Comparison of ENCODE assay signal across 8 mouse cellular contexts in the genomic region with DNA sequence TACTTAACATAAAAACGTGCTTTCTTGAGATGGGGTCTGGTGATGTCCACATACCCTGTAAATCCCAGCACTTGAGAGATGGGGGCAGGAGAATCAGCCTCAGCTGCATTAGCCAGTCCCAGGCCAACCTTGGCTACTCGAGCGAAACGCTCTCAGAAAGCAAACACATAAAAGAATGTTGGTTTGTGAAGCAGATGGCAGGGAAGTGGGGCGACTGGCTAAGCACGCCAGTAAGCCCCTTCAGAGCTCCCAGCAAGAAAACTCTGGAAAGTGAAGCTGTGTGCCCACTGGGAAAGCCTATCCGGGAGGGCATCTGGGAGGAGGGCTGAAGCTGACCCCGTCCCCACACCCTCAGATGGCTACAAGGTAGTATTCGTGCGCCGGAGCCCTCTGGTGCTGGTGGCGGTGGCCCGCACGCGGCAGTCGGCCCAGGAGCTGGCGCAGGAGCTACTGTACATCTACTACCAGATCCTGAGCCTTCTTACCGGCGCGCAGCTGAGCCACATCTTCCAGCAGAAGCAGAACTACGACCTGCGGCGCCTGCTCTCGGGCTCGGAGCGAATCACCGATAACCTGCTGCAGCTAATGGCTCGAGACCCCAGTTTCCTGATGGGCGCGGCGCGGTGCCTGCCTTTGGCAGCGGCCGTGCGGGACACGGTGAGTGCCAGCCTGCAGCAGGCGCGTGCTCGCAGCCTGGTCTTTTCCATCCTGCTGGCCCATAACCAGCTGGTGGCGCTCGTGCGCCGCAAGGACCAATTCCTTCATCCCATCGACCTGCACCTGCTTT. TPM values are rescaled to one million over a fixed set of nuclear protein-coding genes. Genes with fewer than 3 reads are reported as not detected.
DNase-seq lines count a peak whose midpoint lies in the region; ATAC-seq and TF ChIP-seq lines count a peak whose summit lies in the region.

No protein-coding gene starts in this region.

- H3K27me3 ChIP-seq in E14TG2a.4 (ENCODE audit: insufficient read depth, low read length): peaks cover 51% of the 10 kb centered on the region
- peaks cover 3% of the 10 kb centered on the region for H3K27me3 ChIP-seq in embryonic facial prominence, embryonic 11.5 days (ENCODE audit: control insufficient read depth, insufficient read depth, low read length)
- H3K27me3 ChIP-seq in hindbrain, embryonic 10.5 days (ENCODE audit: insufficient read depth, poor library complexity, severe bottlenecking): peaks cover 51% of the 10 kb centered on the region
- H3K27me3 ChIP-seq in lung, embryonic 15.5 days: peaks cover 12% of the 10 kb centered on the region; the same call in 1 of the 2 replicates

- no peak for ATAC-seq in embryonic facial prominence, embryonic 11.5 days (replicated peaks; ENCODE audit: insufficient number of reproducible peaks, low FRiP score, low TSS enrichment, low read depth)
- 0 out of 2 replicates have a peak, but pooled peaks have one; percentile 19 for ATAC-seq in lung, embryonic 15.5 days (ENCODE audit: borderline replicate concordance, extremely low read depth, low FRiP score, low TSS enrichment)
- no peak for ATAC-seq in monocyte, adult 5-6 weeks (replicated peaks; ENCODE audit: insufficient number of reproducible peaks, low FRiP score, low TSS enrichment, poor library complexity, severe bottlenecking)

- peak overlapping the region; percentile 71 for H3K4me2 ChIP-seq in embryonic facial prominence, embryonic 11.5 days (ENCODE audit: low read depth, low read length)
- H3K4me2 ChIP-seq in lung, embryonic 15.5 days: peak overlapping the region; percentile 59

- no peaks in the 10 kb centered on the region for H3K36me3 ChIP-seq in E14TG2a.4 (ENCODE audit: insufficient read depth, low read length)
- H3K36me3 ChIP-seq in embryonic facial prominence, embryonic 11.5 days (replicated peaks; ENCODE audit: control insufficient read depth, insufficient read depth, low read depth, low read length): no peaks in the 10 kb centered on the region
- peaks cover 16% of the 10 kb centered on the region for H3K36me3 ChIP-seq in hindbrain, embryonic 10.5 days
- no peaks in the 10 kb centered on the region; the same call in 1 of the 2 replicates for H3K36me3 ChIP-seq in lung, embryonic 15.5 days

- peak overlapping the region; percentile 78 for H3K4me3 ChIP-seq in E14TG2a.4 (replicated peaks; ENCODE audit: low read length)
- H3K4me3 ChIP-seq in embryonic facial prominence, embryonic 11.5 days (ENCODE audit: low read depth, low read length): peak overlapping the region; percentile 25
- H3K4me3 ChIP-seq in hindbrain, embryonic 10.5 days: peak overlapping the region; percentile 56
- peak overlapping the region; percentile 27 for H3K4me3 ChIP-seq in lung, embryonic 15.5 days

- H3K9me3 ChIP-seq in E14TG2a.4 (ENCODE audit: low read length): no peaks in the 10 kb centered on the region
- H3K9me3 ChIP-seq in embryonic facial prominence, embryonic 11.5 days (replicated peaks; ENCODE audit: control insufficient read depth, low read length): no peaks in the 10 kb centered on the region
- H3K9me3 ChIP-seq in hindbrain, embryonic 10.5 days: no peaks in the 10 kb centered on the region
- no peaks in the 10 kb centered on the region for H3K9me3 ChIP-seq in lung, embryonic 15.5 days

- peak; percentile 29; the same call in 1 of the 2 replicates for TF ChIP-seq CTCF in E14TG2a.4 (conservative IDR thresholded peaks at IDR 0.05; ENCODE audit: low read length)

- peak; percentile 76 for DNase-seq in adrenal gland, postnatal 10 days
- peak; percentile 85 for DNase-seq in embryonic facial prominence, embryonic 11.5 days (ENCODE audit: low spot score)
- peak; percentile 83 for DNase-seq in hindbrain, embryonic 10.5 days (ENCODE audit: low spot score)
- peak; percentile 75 to 83 for DNase-seq in layer of hippocampus, postnatal 14 days (ENCODE audit: low spot score in 2 of 2)
- DNase-seq in retina, postnatal 1 day: peak; percentile 88

- peak overlapping the region; percentile 26 for H3K9ac ChIP-seq in embryonic facial prominence, embryonic 11.5 days (replicated peaks; ENCODE audit: low read length)
- H3K9ac ChIP-seq in lung, embryonic 15.5 days: peak overlapping the region; percentile 15

- no peak overlapping the region for H3K27ac ChIP-seq in embryonic facial prominence, embryonic 11.5 days (replicated peaks; ENCODE audit: low read depth, low read length)
- peak overlapping the region; percentile 64 for H3K27ac ChIP-seq in hindbrain, embryonic 10.5 days
- no peak overlapping the region for H3K27ac ChIP-seq in lung, embryonic 15.5 days

- WGBS in embryonic facial prominence, embryonic 11.5 days: 3% methylated on average over 44 of the region's 44 CpGs
- 3% methylated on average over 44 of the region's 44 CpGs for WGBS in hindbrain, embryonic 10.5 days
- 9% methylated on average over 44 of the region's 44 CpGs for WGBS in lung, embryonic 15.5 days

- peaks cover 26% of the 10 kb centered on the region for H3K4me1 ChIP-seq in E14TG2a.4 (replicated peaks; ENCODE audit: low read depth, low read length)
- no peaks in the 10 kb centered on the region; the same call in 1 of the 2 replicates for H3K4me1 ChIP-seq in embryonic facial prominence, embryonic 11.5 days (ENCODE audit: control insufficient read depth, insufficient read depth, low read length)
- H3K4me1 ChIP-seq in hindbrain, embryonic 10.5 days (replicated peaks): peaks cover 21% of the 10 kb centered on the region
- peaks cover 6% of the 10 kb centered on the region for H3K4me1 ChIP-seq in lung, embryonic 15.5 days

RNA-seq across cellular contexts. Expression of a gene that starts 5.6 kb away (rescaled TPM):
- total RNA-seq in adrenal gland, postnatal 10 days (2021): 1 to 10 TPM; 5.6 to 8.5 TPM
- 0.49 and 0.79 TPM in 2 replicates for polyA plus RNA-seq in embryonic facial prominence, embryonic 11.5 days (2014; fragmentation: Nextera tagmentation; extraction: Ambion mirVana)
- 0.67 and 0.80 TPM in 2 replicates for polyA plus RNA-seq in hindbrain, embryonic 10.5 days (2016; fragmentation: Nextera tagmentation; extraction: Ambion mirVana)
- 1 to 10 TPM; 1.8 to 2.9 TPM for total RNA-seq in layer of hippocampus, postnatal 14 days (2021)
- 4.4 TPM in 2 replicates for polyA plus RNA-seq in lung, embryonic 15.5 days (2015; fragmentation: Nextera tagmentation; extraction: Ambion mirVana)
- total RNA-seq in monocyte, adult 5-6 weeks (2017): 0.29 to 3.2 TPM (median 1.6 TPM) in 3 replicates

RNA-seq across cellular contexts. Expression of a gene that starts 13.1 kb away (rescaled TPM):
- 10 to 100 TPM; 11.1 to 13.1 TPM for total RNA-seq in adrenal gland, postnatal 10 days (2021)
- 11.5 and 12.5 TPM in 2 replicates for polyA plus RNA-seq in embryonic facial prominence, embryonic 11.5 days (2014; fragmentation: Nextera tagmentation; extraction: Ambion mirVana)
- 13.4 and 16.6 TPM in 2 replicates for polyA plus RNA-seq in hindbrain, embryonic 10.5 days (2016; fragmentation: Nextera tagmentation; extraction: Ambion mirVana)
- 10 to 100 TPM; 17.0 to 20.9 TPM for total RNA-seq in layer of hippocampus, postnatal 14 days (2021)
- polyA plus RNA-seq in lung, embryonic 15.5 days (2015; fragmentation: Nextera tagmentation; extraction: Ambion mirVana): 11.0 and 12.6 TPM in 2 replicates
- total RNA-seq in monocyte, adult 5-6 weeks (2017): 13.0 to 22.8 TPM (median 16.4 TPM) in 3 replicates

RNA-seq across cellular contexts. Expression of a gene that starts 27.2 kb away (rescaled TPM):
- not detected for total RNA-seq in adrenal gland, postnatal 10 days (2021)
- not detected in 2 replicates for polyA plus RNA-seq in embryonic facial prominence, embryonic 11.5 days (2014; fragmentation: Nextera tagmentation; extraction: Ambion mirVana)
- polyA plus RNA-seq in hindbrain, embryonic 10.5 days (2016; fragmentation: Nextera tagmentation; extraction: Ambion mirVana): not detected in 2 replicates
- not detected for total RNA-seq in layer of hippocampus, postnatal 14 days (2021)
- not detected in 2 replicates for polyA plus RNA-seq in lung, embryonic 15.5 days (2015; fragmentation: Nextera tagmentation; extraction: Ambion mirVana)
- total RNA-seq in monocyte, adult 5-6 weeks (2017): 0.19 TPM in 1 of 3 replicates, not detected in the others

RNA-seq across cellular contexts. Expression of a gene that starts 28.0 kb away (rescaled TPM):
- total RNA-seq in adrenal gland, postnatal 10 days (2021): 10 to 100 TPM; 35.9 to 56.7 TPM
- polyA plus RNA-seq in embryonic facial prominence, embryonic 11.5 days (2014; fragmentation: Nextera tagmentation; extraction: Ambion mirVana): 96.7 and 101 TPM in 2 replicates
- 87.6 and 98.2 TPM in 2 replicates for polyA plus RNA-seq in hindbrain, embryonic 10.5 days (2016; fragmentation: Nextera tagmentation; extraction: Ambion mirVana)
- 10 to 100 TPM; 57.7 to 60.2 TPM for total RNA-seq in layer of hippocampus, postnatal 14 days (2021)
- polyA plus RNA-seq in lung, embryonic 15.5 days (2015; fragmentation: Nextera tagmentation; extraction: Ambion mirVana): 68.7 and 74.0 TPM in 2 replicates
- total RNA-seq in monocyte, adult 5-6 weeks (2017): 166 to 202 TPM (median 177 TPM) in 3 replicates

RNA-seq across cellular contexts. Expression of a gene that starts 34.4 kb away (rescaled TPM):
- total RNA-seq in adrenal gland, postnatal 10 days (2021): 1 to 10 TPM; 1.6 to 2.7 TPM
- polyA plus RNA-seq in embryonic facial prominence, embryonic 11.5 days (2014; fragmentation: Nextera tagmentation; extraction: Ambion mirVana): 3.5 and 4.3 TPM in 2 replicates
- 13.0 and 13.1 TPM in 2 replicates for polyA plus RNA-seq in hindbrain, embryonic 10.5 days (2016; fragmentation: Nextera tagmentation; extraction: Ambion mirVana)
- total RNA-seq in layer of hippocampus, postnatal 14 days (2021): 100 to 1,000 TPM; 497 to 516 TPM
- 2.8 and 3.1 TPM in 2 replicates for polyA plus RNA-seq in lung, embryonic 15.5 days (2015; fragmentation: Nextera tagmentation; extraction: Ambion mirVana)
- not detected in 3 replicates for total RNA-seq in monocyte, adult 5-6 weeks (2017)

Comparison
In these comparisons a context has a peak if more than half of its experiments do, and no peak if none do; other contexts are left out.
1. H3K4me3 ChIP-seq: peak in every context shown above with its lines; median percentile 78 in E14TG2a.4; 56 in hindbrain, embryonic 10.5 days; 27 in lung, embryonic 15.5 days; 25 in embryonic facial prominence, embryonic 11.5 days.